In genomic region chr9:121609381-121609780, GRCm38 (mm10) we compare ENCODE assay signal across 19 mouse cellular contexts. TPM values are rescaled to one million over a fixed set of nuclear protein-coding genes. Genes with fewer than 3 reads are reported as not detected.
"Had no signal": no experiment of that assay in that cellular context is flagged by ENCODE, and none has a peak within 500 bp of the region (broad histone marks: within the 10 kb centered on the region; RNA-seq: fewer than 3 reads in every experiment).

No protein-coding gene starts in this region.

- H3K9me3 ChIP-seq: liver, embryonic 15.5 days; midbrain, embryonic 13.5 days; midbrain, embryonic 15.5 days; neural tube, embryonic 12.5 days had no signal

- H3K36me3 ChIP-seq: liver, embryonic 15.5 days; midbrain, embryonic 13.5 days; midbrain, embryonic 15.5 days; neural tube, embryonic 12.5 days had no signal

- H3K4me3 ChIP-seq: liver, embryonic 15.5 days; megakaryocyte, embryonic 14.5 days; midbrain, embryonic 13.5 days; midbrain, embryonic 15.5 days; neural tube, embryonic 12.5 days had no signal

- H3K4me2 ChIP-seq: liver, embryonic 15.5 days; lung, embryonic 14.5 days; midbrain, embryonic 11.5 days; midbrain, embryonic 13.5 days; midbrain, embryonic 15.5 days; neural tube, embryonic 12.5 days had no signal

- DNase-seq: liver, postnatal 0 days; lung, embryonic 14.5 days; lung, postnatal 10 days; lung, postnatal 4 days; right cerebral cortex, postnatal 14 days; thymus, adult 18-20 months; thymus, postnatal 14 days; thymus, postnatal 36 days had no signal

- ATAC-seq: liver, postnatal 0 days; midbrain, embryonic 13.5 days; midbrain, embryonic 15.5 days had no signal

- H3K4me1 ChIP-seq: liver, embryonic 15.5 days; midbrain, embryonic 13.5 days; midbrain, embryonic 15.5 days had no signal

- H3K27ac ChIP-seq: liver, embryonic 15.5 days; midbrain, embryonic 13.5 days; midbrain, embryonic 15.5 days; neural tube, embryonic 12.5 days had no signal

- H3K27me3 ChIP-seq: midbrain, embryonic 13.5 days; midbrain, embryonic 15.5 days; neural tube, embryonic 12.5 days had no signal

- H3K9ac ChIP-seq: liver, embryonic 15.5 days; liver, postnatal 0 days; lung, embryonic 14.5 days; midbrain, embryonic 13.5 days; midbrain, embryonic 15.5 days; neural tube, embryonic 12.5 days had no signal

RNA-seq across cellular contexts. Expression of gene Lyzl4, which starts 32.5 kb away (rescaled TPM):
- total RNA-seq: midbrain, postnatal 0 days; monocyte, adult 5-6 weeks; neutrophil, adult 5-6 weeks had no signal
- polyA plus RNA-seq: liver, embryonic 15.5 days; lung, embryonic 14.5 days; lung, embryonic 16.5 days; midbrain, postnatal 0 days; neural tube, embryonic 12.5 days; neural tube, embryonic 14.5 days had no signal
